Mouse (Mus musculus): ENCODE results near the gene Csmd2.

Csmd2 gene

GRCm38 (mm10) chr4:127987784-127988455, at the start of gene Csmd2:
Gene Csmd2, plus strand, starts transcription at chr4:127987857.
- DNase-seq (ENCODE audit: extremely low read depth, low read depth, low spot score) = no peak

- DNase-seq (ENCODE audit: extremely low read depth, low read depth, low spot score) = no peak
These were observed 40.0 kb upstream of the Csmd2 start for GRCm38 (mm10) chr4:127947696-127948095.

- no peak for DNase-seq (ENCODE audit: extremely low read depth, low read depth, low spot score)
These were observed 34.5 kb upstream of the Csmd2 start for GRCm38 (mm10) chr4:127953006-127953710.

- DNase-seq (ENCODE audit: extremely low read depth, low read depth, low spot score) = no peak
These were observed 18.6 kb upstream of the Csmd2 start for GRCm38 (mm10) chr4:127969101-127969500.

- no peak for DNase-seq (ENCODE audit: extremely low read depth, low read depth, low spot score)
These were observed 17.6 kb upstream of the Csmd2 start for GRCm38 (mm10) chr4:127970018-127970421.

- DNase-seq (ENCODE audit: extremely low read depth, low read depth, low spot score) = no peak
These were observed 16.5 kb upstream of the Csmd2 start, which contains the start of gene CK137956 for GRCm38 (mm10) chr4:127970901-127971868. Gene CK137956, minus strand, starts transcription at chr4:127970951.

- DNase-seq (ENCODE audit: extremely low read depth, low read depth, low spot score) = no peak
These were observed 14.7 kb upstream of the Csmd2 start for GRCm38 (mm10) chr4:127972976-127973375.

- no peak for DNase-seq (ENCODE audit: extremely low read depth, low read depth, low spot score)
These were observed 6.5 kb upstream of the Csmd2 start for GRCm38 (mm10) chr4:127981125-127981524.

GRCm38 (mm10) chr4:127984426-127984825, 3.2 kb upstream of the Csmd2 start:
- DNase-seq (ENCODE audit: extremely low read depth, low read depth, low spot score) = no peak

- DNase-seq (ENCODE audit: extremely low read depth, low read depth, low spot score) = no peak
These were observed 1.8 kb upstream of the Csmd2 start for GRCm38 (mm10) chr4:127985874-127986273.

GRCm38 (mm10) chr4:127986491-127987075, 1.1 kb upstream of the Csmd2 start:
- DNase-seq (ENCODE audit: extremely low read depth, low read depth, low spot score) = no peak

- no peak for DNase-seq (ENCODE audit: extremely low read depth, low read depth, low spot score)
These were observed 387 bp upstream of the Csmd2 start for GRCm38 (mm10) chr4:127987270-127987669.

GRCm38 (mm10) chr4:127988526-127989180, 996 bp downstream of the Csmd2 start:
- no peak for DNase-seq (ENCODE audit: extremely low read depth, low read depth, low spot score)

- DNase-seq (ENCODE audit: extremely low read depth, low read depth, low spot score) = no peak
These were observed 1.8 kb downstream of the Csmd2 start for GRCm38 (mm10) chr4:127989347-127989995.

- no peak for DNase-seq (ENCODE audit: extremely low read depth, low read depth, low spot score)
These were observed 11.6 kb downstream of the Csmd2 start for GRCm38 (mm10) chr4:127999281-127999680.

- DNase-seq (ENCODE audit: extremely low read depth, low read depth, low spot score) = no peak
These were observed 15.0 kb downstream of the Csmd2 start for GRCm38 (mm10) chr4:128002638-128003101.

GRCm38 (mm10) chr4:128004797-128005452, 17.3 kb downstream of the Csmd2 start:
- DNase-seq (ENCODE audit: extremely low read depth, low read depth, low spot score) = no peak

GRCm38 (mm10) chr4:128019465-128019864, 31.8 kb downstream of the Csmd2 start:
- DNase-seq (ENCODE audit: extremely low read depth, low read depth, low spot score) = no peak

- DNase-seq (ENCODE audit: extremely low read depth, low read depth, low spot score) = no peak
These were observed 40.6 kb downstream of the Csmd2 start for GRCm38 (mm10) chr4:128028294-128028693.
